Mouse (Mus musculus) gastrocnemius, postnatal 10 days (tissue): ENCODE measurements around the gene Aif1. TPM values are rescaled to one million over a fixed set of nuclear protein-coding genes. Genes with fewer than 3 reads are reported as not detected.
"Not testable (repeated sequence)": the region's sequence is repeated elsewhere in the genome, so short reads cannot be mapped to it uniquely, and the experiment has no call there.

ENCODE experiments used
- DNase-seq: peaks from one replicate; pipeline ENCODE4 v3.0.0; 2021; ENCODE audit warnings: mixed read lengths
- total RNA-seq, 2 experiments: library from RNA; stranded (reverse); gene quantifications; 2 replicates each; pipeline ENCODE4 v1.2.3; 2021

Gene Aif1
- total RNA-seq, 2 experiments from 2014 or later: 2.4 to 2.6 TPM

- DNase-seq: no peak
Observed at GRCm38 (mm10) chr17:35146139-35146538, 29.7 kb downstream of the Aif1 start.

- DNase-seq: no peak
Observed at GRCm38 (mm10) chr17:35141971-35142370, 33.9 kb downstream of the Aif1 start.

DNA sequence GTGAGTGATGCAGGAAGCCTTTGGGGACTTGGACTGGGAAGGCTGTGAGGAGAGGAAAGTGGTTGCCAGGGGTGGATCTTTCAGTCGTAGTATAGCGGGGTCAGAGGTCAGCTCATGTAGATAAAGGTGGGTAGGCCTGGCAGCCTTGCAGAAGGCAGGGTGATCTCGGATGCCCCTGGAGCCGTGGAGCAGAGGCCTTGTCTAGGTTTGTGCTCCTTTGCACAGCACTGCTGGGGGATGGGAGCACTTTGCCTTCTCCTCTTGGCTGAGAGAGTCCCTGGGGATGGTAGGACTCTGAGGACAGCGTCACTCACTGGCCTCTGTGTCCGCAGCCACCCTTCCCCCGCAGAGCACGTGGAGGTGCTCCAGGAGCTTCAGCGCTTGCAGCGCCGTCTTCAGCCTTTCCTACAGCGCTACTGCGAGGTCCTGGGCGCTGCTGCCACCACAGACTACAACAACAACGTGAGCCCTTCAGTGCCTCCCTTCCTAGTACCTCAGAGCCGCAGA lies 35.3 kb downstream of the Aif1 start:
- no peak for DNase-seq

- no peak for DNase-seq
Observed at GRCm38 (mm10) chr17:35139269-35139668, 36.6 kb downstream of the Aif1 start.

DNA sequence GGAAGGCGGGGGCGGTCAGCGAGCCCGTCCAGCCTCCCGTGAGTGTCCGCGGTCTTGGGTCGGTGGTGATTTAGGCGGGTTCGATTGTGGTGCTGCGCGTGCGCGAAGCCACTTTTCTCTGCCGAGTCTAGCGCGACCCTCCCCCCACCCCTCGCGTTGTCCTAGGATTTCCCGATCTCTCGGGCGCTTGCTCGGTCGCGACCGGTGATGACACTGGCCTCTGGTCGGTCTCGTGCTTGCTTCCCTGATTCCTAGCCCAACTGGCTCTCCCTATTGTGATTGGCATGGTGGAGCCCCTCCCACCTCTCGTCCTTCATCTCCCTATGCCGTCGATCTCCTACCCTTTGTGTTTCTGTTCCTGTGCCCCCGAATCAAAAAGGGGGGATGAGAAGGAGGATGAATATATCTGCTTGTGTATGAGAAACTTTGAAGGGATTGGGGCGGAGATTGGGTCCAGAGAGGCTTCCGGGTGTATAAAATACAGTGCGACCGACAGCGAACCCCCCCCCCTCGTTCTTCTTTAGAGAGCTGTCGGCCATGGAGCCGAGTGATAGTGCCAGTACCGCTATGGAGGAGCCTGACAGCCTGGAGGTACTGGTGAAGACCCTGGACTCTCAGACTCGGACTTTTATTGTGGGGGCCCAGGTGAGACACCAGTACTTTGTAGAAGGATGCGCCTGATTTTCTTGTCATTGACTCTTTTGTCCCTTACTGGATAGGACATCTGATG lies 40.1 kb downstream of the Aif1 start:
- no peak for DNase-seq

GRCm38 (mm10) chr17:35134801-35135590 lies 40.9 kb downstream of the Aif1 start, which contains the start of gene Bag6:
Gene Bag6, plus strand, starts transcription at chr17:35135178.
- peak; percentile 95 for DNase-seq

DNA sequence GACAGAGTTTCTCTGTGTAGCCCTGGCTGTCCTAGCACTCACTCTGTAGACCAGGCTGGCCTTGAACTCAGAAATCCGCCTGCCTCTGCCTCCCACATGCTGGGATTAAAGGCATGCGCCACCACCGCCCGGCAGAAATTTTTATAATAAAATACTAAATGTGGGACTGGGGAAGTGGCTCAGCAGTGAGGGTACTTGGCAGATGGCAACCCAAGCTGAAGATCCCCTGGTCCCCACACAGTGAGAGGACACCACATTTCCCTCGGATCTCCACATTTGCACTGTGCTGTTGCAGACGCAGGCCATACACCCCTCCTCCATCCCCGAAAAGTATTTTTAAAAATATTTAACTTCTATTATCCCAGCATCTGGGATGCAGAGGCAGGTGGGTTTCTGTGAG lies 42.4 kb downstream of the Aif1 start:
- DNase-seq: no peak

- DNase-seq: no peak
Observed at GRCm38 (mm10) chr17:35132174-35132560, 43.7 kb downstream of the Aif1 start.

DNA sequence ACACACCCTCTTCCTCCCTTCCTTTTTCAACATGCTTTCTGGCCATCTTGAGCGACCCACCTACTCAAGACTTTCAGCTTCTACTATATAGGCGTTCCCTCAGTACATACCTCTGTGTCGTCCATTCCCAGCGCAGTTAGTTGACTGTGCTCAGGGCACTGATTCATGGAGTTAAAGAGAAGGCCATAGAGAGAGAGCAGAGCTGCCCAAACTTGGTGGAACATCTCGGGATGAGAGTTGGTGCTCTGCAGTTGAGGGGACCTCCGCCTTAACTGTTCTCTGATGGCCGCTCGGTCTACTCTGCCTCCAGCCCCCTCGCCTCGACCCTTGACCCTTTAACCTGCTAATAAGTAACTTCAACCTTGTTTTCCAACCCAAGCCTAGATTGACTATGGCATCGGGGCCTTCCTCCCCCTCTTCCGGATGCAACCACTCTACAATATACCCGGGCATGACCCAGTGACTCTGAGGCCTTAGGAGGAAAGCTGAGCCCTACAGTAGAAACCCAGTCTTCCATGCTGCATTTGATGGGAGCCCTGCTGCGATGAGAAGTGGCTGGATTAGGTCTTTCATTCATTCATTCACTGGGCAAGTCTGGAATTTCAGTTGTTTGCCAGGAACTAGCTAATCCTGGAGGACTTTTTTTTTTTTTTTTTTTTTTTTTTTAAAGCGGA lies 44.2 kb downstream of the Aif1 start, which contains the start of gene Apom:
Gene Apom (minus strand): TSS at position 551 of the 674 bp plus-strand sequence.
- no peak for DNase-seq

- DNase-seq: no peak
Observed at GRCm38 (mm10) chr17:35131038-35131437, 44.8 kb downstream of the Aif1 start.

- no peak for DNase-seq
Observed at GRCm38 (mm10) chr17:35128996-35129395, 46.9 kb downstream of the Aif1 start.

- DNase-seq: no peak
Observed at GRCm38 (mm10) chr17:35127017-35127416, 48.9 kb downstream of the Aif1 start.

- peak; percentile 74 for DNase-seq
Observed at GRCm38 (mm10) chr17:35126206-35126611, 49.7 kb downstream of the Aif1 start, which contains the start of gene D17H6S53E. Gene D17H6S53E, plus strand, starts transcription at chr17:35126373.

GRCm38 (mm10) chr17:35125578-35125977 lies 50.3 kb downstream of the Aif1 start:
- no peak for DNase-seq

DNA sequence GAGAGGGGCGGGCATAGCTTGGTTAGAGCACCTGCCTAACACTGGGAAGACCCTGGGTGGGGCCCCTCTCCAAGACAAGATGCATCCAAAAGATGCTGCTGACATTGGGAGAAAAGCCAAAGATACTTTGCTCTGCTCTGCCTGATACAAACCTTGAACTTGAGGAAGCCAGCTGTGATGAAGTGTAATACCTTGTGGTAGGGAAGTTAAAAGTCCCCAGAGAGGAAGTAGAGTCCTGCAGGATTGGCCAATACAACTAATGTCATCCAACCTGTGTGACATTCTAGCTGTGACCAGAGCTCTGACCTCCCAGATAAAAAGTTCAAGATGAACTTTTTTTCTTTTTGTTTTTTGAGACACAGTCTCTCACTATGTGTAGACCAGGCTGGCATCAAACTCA lies 50.8 kb downstream of the Aif1 start:
- no peak for DNase-seq

DNA sequence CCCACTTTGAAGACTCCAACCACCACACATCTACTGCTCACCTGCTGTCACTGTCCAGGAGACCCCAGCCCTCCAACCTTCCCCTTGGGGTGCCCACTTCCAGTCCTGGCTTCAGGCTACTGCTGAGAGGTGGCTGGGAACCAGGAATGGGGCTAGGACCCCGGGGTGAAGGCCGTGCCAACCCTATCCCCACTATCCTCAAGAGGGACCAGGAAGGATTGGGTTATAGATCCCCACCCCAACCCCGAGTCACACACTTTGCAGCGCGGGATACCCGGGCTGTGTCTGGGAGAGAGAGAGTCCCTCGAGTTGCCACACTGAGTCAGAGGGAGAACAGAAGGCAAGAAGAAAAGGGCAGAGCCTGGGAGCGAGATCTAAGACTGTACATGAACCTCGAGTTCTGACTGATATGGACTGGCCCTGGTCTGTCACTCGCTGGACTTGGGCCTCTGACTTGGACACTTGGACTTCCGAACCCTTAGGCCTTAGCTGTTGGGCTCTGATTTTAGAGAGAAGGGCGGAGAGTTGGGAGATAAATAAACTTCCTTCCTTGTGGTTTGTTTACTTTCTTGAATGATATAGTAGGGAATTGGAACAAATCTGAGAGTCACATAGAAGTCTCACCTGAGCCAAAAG lies 51.5 kb downstream of the Aif1 start:
- not testable (repeated sequence) for DNase-seq

DNA sequence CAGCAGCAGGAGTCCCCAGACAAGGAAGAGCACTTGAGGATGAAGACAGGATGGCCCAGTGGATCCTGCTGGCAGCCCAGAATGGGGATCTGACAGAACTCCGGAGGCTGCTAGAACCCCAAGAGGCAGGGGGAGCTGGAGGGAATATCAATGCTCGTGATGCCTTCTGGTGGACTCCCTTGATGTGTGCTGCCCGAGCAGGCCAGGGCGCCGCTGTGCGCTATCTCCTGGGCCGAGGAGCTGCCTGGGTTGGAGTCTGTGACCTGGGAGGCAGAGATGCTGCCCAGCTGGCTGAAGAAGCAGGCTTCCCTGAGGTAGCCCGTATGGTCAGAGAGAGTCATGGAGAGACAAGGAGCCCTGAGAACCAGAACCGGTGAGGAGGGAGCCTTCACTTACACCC lies 52.6 kb downstream of the Aif1 start:
- not testable (repeated sequence) for DNase-seq

DNA sequence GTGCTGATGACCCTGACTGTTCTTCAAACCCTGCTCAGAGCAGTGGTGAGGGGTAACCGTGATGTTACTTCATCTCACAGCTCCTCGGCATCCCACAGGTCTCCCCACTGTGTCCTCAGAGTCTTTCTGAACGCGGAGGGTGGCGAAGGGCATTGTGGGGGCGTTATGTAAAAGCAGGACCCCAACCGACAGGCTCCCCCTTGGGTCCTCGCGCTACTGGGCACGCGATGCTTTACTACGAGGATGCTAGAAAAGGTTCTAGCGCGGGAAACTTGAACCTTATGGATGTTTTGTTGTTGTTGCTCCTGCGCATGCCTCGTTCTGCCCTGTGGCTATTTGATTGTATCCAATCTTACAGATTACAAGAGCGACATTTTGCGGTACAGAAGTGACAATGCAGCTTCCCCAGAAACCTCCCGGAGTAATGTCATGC lies 54.0 kb downstream of the Aif1 start, which contains the start of gene Csnk2b:
Gene Csnk2b (minus strand): TSS at position 183 of the 433 bp plus-strand sequence.
- DNase-seq: peak; percentile 39

DNA sequence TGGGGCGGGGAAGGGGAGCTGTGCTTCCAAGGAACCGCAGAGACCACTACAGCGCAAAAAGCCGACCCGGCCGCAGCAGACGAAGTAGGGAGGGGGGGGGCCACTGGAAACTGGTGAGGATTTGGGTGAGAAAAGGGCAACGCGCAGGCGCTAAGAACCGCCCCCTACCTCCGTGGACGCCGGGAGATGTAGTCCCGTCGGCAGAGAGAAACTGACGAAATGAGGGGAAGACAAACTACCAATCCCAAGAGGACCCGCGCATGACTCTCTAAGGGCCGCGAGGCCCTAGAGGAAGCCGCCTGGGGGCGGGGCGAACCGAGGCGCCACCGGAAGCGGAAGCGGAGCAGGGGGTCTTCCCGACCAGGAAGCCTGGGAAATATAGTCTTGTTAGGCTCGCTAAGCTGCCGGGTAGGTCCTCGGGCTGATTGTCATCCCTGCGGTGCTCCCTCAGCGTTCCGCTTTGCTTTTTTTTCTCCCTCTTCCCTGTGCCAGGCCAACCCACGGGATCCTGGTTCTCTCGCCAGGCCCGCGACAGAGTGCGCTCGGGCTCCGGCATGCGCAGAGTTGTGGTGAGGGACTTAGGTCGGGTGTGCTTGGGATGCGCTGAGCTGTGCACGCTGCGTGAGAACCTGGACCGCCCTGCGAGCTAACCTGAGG lies 54.6 kb downstream of the Aif1 start, which contains the start of gene Gpank1:
Gene Gpank1 (plus strand): TSS at position 313 of the 657 bp plus-strand sequence.
- peak; percentile 96 for DNase-seq
